Mouse (Mus musculus) kidney, adult 2 months (tissue): Measurements from ENCODE around the gene Ephx1.

Experiments used
- CTCF ChIP-seq: fragments of 200-500 bp; conservative IDR thresholded peaks from 2 replicates; pipeline ENCODE4 v1.5.1; 2011; ENCODE audit warnings: low read depth, mild to moderate bottlenecking, control low read depth, low read length, moderate library complexity, mixed read lengths; ENCODE audit not compliant: insufficient read depth, insufficient read length
- POLR2A ChIP-seq: fragments of 200-500 bp; IDR thresholded peaks from one replicate; pipeline ENCODE4 v1.6.1; 2011; ENCODE audit warnings: low read depth, low read length, control low read depth

DNA sequence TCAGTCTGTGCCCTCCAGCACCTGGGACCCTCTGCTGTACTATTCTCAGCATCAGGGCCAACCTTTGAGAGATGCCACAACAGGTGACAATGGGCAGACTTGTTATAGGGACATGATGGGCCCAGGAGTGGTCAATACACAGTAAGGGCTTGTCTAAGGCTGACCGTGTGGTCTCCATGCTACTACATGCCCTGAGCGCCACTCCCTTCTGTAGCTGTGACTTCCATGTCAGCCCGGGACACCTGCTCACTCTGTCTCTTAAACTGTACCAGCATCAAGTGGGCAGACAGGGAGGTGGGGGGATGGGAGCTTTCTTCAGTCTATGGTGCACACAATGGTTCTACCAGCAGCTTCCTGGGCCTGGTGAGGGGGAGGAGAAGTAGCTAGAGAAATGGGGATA, 19.5 kb downstream of the Ephx1 start:
- no peak for TF ChIP-seq CTCF
- no peak for TF ChIP-seq POLR2A
